Mouse (Mus musculus): Measurements from ENCODE around the gene Itih3.

Gene Itih3

GRCm38 (mm10) chr14:30923375-30924105 is at the start of gene Itih3:
Gene Itih3, minus strand, starts transcription at chr14:30923760.
- DNase-seq (ENCODE audit: extremely low spot score, low read depth, low spot score) = no peak

GRCm38 (mm10) chr14:30960366-30960765 is 36.8 kb upstream of the Itih3 start:
- DNase-seq (ENCODE audit: extremely low spot score, low read depth, low spot score) = no peak

- DNase-seq (ENCODE audit: extremely low spot score, low read depth, low spot score) = no peak
Observed at GRCm38 (mm10) chr14:30959031-30959430, 35.5 kb upstream of the Itih3 start.

- no peak for DNase-seq (ENCODE audit: extremely low spot score, low read depth, low spot score)
Observed at GRCm38 (mm10) chr14:30958517-30958916, 35.0 kb upstream of the Itih3 start.

- DNase-seq (ENCODE audit: extremely low spot score, low read depth, low spot score) = peak; percentile 86
Observed at GRCm38 (mm10) chr14:30951154-30951825, 27.7 kb upstream of the Itih3 start, which contains the start of gene Nek4. Gene Nek4, plus strand, starts transcription at chr14:30951377.

GRCm38 (mm10) chr14:30949986-30950385 is 26.4 kb upstream of the Itih3 start:
- no peak for DNase-seq (ENCODE audit: extremely low spot score, low read depth, low spot score)

- no peak for DNase-seq (ENCODE audit: extremely low spot score, low read depth, low spot score)
Observed at GRCm38 (mm10) chr14:30944745-30945144, 21.2 kb upstream of the Itih3 start.

- DNase-seq (ENCODE audit: extremely low spot score, low read depth, low spot score) = no peak
Observed at GRCm38 (mm10) chr14:30943860-30944674, 20.5 kb upstream of the Itih3 start.

GRCm38 (mm10) chr14:30943038-30943437 is 19.5 kb upstream of the Itih3 start, which contains the start of gene Itih1:
Gene Itih1, minus strand, starts transcription at chr14:30943289.
- DNase-seq (ENCODE audit: extremely low spot score, low read depth, low spot score) = no peak

GRCm38 (mm10) chr14:30942254-30942653 is 18.7 kb upstream of the Itih3 start:
- DNase-seq (ENCODE audit: extremely low spot score, low read depth, low spot score) = no peak

GRCm38 (mm10) chr14:30933351-30933750 is 9.8 kb upstream of the Itih3 start:
- no peak for DNase-seq (ENCODE audit: extremely low spot score, low read depth, low spot score)

GRCm38 (mm10) chr14:30930386-30930785 is 6.8 kb upstream of the Itih3 start:
- no peak for DNase-seq (ENCODE audit: extremely low spot score, low read depth, low spot score)

- DNase-seq (ENCODE audit: extremely low spot score, low read depth, low spot score) = no peak
Observed at GRCm38 (mm10) chr14:30925492-30925891, 1.9 kb upstream of the Itih3 start.

GRCm38 (mm10) chr14:30922053-30922670 is 1.4 kb downstream of the Itih3 start:
- DNase-seq (ENCODE audit: extremely low spot score, low read depth, low spot score) = no peak

- DNase-seq (ENCODE audit: extremely low spot score, low read depth, low spot score) = no peak
Observed at GRCm38 (mm10) chr14:30916516-30916915, 7.0 kb downstream of the Itih3 start.

- no peak for DNase-seq (ENCODE audit: extremely low spot score, low read depth, low spot score)
Observed at GRCm38 (mm10) chr14:30913404-30913803, 10.2 kb downstream of the Itih3 start.

GRCm38 (mm10) chr14:30912641-30913040 is 10.9 kb downstream of the Itih3 start:
- DNase-seq (ENCODE audit: extremely low spot score, low read depth, low spot score) = no peak

- no peak for DNase-seq (ENCODE audit: extremely low spot score, low read depth, low spot score)
Observed at GRCm38 (mm10) chr14:30911141-30911540, 12.4 kb downstream of the Itih3 start.

- DNase-seq (ENCODE audit: extremely low spot score, low read depth, low spot score) = no peak
Observed at GRCm38 (mm10) chr14:30907814-30908265, 15.7 kb downstream of the Itih3 start.

GRCm38 (mm10) chr14:30906001-30906400 is 17.6 kb downstream of the Itih3 start:
- no peak for DNase-seq (ENCODE audit: extremely low spot score, low read depth, low spot score)

- DNase-seq (ENCODE audit: extremely low spot score, low read depth, low spot score) = no peak
Observed at GRCm38 (mm10) chr14:30904307-30904706, 19.3 kb downstream of the Itih3 start.
